Mouse (Mus musculus) liver, embryonic 14.5 days (tissue): ENCODE results near the gene a. TPM values are rescaled to one million over a fixed set of nuclear protein-coding genes. Genes with fewer than 3 reads are reported as not detected.

Experiments
- ATAC-seq: fragments of 200-750 bp; cut with Nextera tagmentation; 2 replicates; pipeline ENCODE4 v1.8.0; 2017; ENCODE audit warnings: moderate number of reproducible peaks, mild to moderate bottlenecking, moderate library complexity; ENCODE audit not compliant: insufficient read depth
- DNase-seq, 3 experiments: peaks; one replicate each; pipeline ENCODE4 v3.0.0-alpha.2; 2012 to 2013; ENCODE audit warnings: low read depth in 3 of 3, low spot score in 3 of 3
- H3K27ac ChIP-seq: fragments of 300-500 bp; sonication (generic); 2 replicates; pipeline ENCODE4 v1.5.1; 2014; ENCODE audit warnings: moderate library complexity, mild to moderate bottlenecking, control low read depth, inconsistent platforms
- H3K27me3 ChIP-seq: fragments of 300-500 bp; sonication (generic); 2 replicates; pipeline ENCODE4 v1.6.1; 2014; ENCODE audit warnings: mild to moderate bottlenecking, low read length, moderate library complexity; ENCODE audit not compliant: control insufficient read depth, insufficient read depth
- H3K36me3 ChIP-seq: fragments of 300-500 bp; sonication (generic); replicated peaks from 2 replicates; pipeline ENCODE4 v1.6.1; 2014; ENCODE audit warnings: low read depth; ENCODE audit not compliant: control insufficient read depth, insufficient read depth
- H3K4me1 ChIP-seq, 2 experiments: fragments of 200-500 bp in 1 of 2; fragments of 300-500 bp in 1 of 2; sonication (generic) in 1 of 2; replicated peaks; 2 replicates each; pipeline ENCODE4 v1.6.1; 2012 to 2014; ENCODE audit warnings: antibody characterized with exemption in 1 of 2, inconsistent platforms in 1 of 2, low read length in 1 of 2; ENCODE audit not compliant: control insufficient read depth in 2 of 2, insufficient read depth in 2 of 2
- H3K4me2 ChIP-seq: fragments of 300-500 bp; sonication (generic); 2 replicates; pipeline ENCODE4 v1.6.1; 2014; ENCODE audit warnings: low read depth, mild to moderate bottlenecking, control low read depth, moderate library complexity
- H3K4me3 ChIP-seq, 2 experiments: fragments of 200-500 bp in 1 of 2; fragments of 300-500 bp in 1 of 2; sonication (generic) in 1 of 2; 2 replicates each; pipeline ENCODE4 v1.5.1; 2012 to 2014; ENCODE audit warnings: low read depth in 2 of 2, low read length in 2 of 2, mild to moderate bottlenecking in 2 of 2, control low read depth in 1 of 2, inconsistent platforms in 1 of 2, moderate library complexity in 1 of 2; ENCODE audit not compliant: insufficient read depth in 1 of 2
- H3K9ac ChIP-seq: fragments of 300-500 bp; sonication (generic); replicated peaks from 2 replicates; pipeline ENCODE4 v1.6.1; 2014; ENCODE audit warnings: mild to moderate bottlenecking, control low read depth, moderate library complexity
- H3K9me3 ChIP-seq: fragments of 300-500 bp; sonication (generic); 2 replicates; pipeline ENCODE4 v1.6.1; 2016; ENCODE audit warnings: low read length, mixed read lengths; ENCODE audit not compliant: control insufficient read depth
- CTCF ChIP-seq: IDR thresholded peaks from 2 replicates; pipeline ENCODE4 v1.5.1; 2016; ENCODE audit warnings: antibody characterized with exemption, low read depth, control low read depth
- EP300 ChIP-seq: IDR thresholded peaks from 2 replicates; pipeline ENCODE4 v1.6.1; 2016; ENCODE audit warnings: antibody characterized with exemption, low read depth
- WGBS: fragments of 180-500 bp; shearing (Covaris S2); extraction: QIAGEN DNeasy Blood & Tissue Kit; methylation state at CpG from one replicate; pipeline ENCODE4 v1.1.7; 2014; ENCODE audit not compliant: insufficient replicate concordance; 5-methylcytosine and 5-hydroxymethylcytosine counted together
- polyA plus RNA-seq, 2 experiments: library from polyadenylated mRNA; depleted of rRNA in 1 of 2; stranded (reverse) in 1 of 2; unstranded in 1 of 2; fragments of >200 nt; fragmentation: Nextera tagmentation in 1 of 2; extraction: Ambion mirVana in 1 of 2; gene quantifications; 2 replicates each; pipeline versions ENCODE4 v1.2.1 to v1.2.3; 2012 to 2014

a gene
- polyA plus RNA-seq, 2 experiments = 0.25 to 0.36 TPM

- no peaks in the 10 kb centered on the region for H3K4me1 ChIP-seq
- no peak overlapping the region for H3K4me3 ChIP-seq
- H3K9me3 ChIP-seq = no peaks in the 10 kb centered on the region
- H3K27me3 ChIP-seq = no peaks in the 10 kb centered on the region
- ATAC-seq (no peak), DNase-seq (no peak)
- 56% methylated on average over 18 of the region's 18 CpGs for WGBS
- H3K4me2 ChIP-seq = no peak overlapping the region
- H3K36me3 ChIP-seq = no peaks in the 10 kb centered on the region
- TF ChIP-seq EP300 (no peak), CTCF (no peak)
- H3K27ac ChIP-seq = no peak overlapping the region
- no peak overlapping the region for H3K9ac ChIP-seq
Observed at GRCm38 (mm10) chr2:154971919-154972692, 180.9 kb downstream of the a start.

- H3K27me3 ChIP-seq = no peaks in the 10 kb centered on the region
- TF ChIP-seq CTCF (no peak), EP300 (no peak)
- DNase-seq (no peak), ATAC-seq (no peak)
- H3K27ac ChIP-seq = no peak overlapping the region
- no peak overlapping the region for H3K4me3 ChIP-seq
- H3K4me2 ChIP-seq = no peak overlapping the region
- no peaks in the 10 kb centered on the region for H3K4me1 ChIP-seq
- no peaks in the 10 kb centered on the region for H3K9me3 ChIP-seq
- H3K9ac ChIP-seq = no peak overlapping the region
- H3K36me3 ChIP-seq = no peaks in the 10 kb centered on the region
- WGBS = 68% methylated on average over 5 of the region's 5 CpGs
Observed at GRCm38 (mm10) chr2:154972981-154973380, 181.8 kb downstream of the a start.

DNA sequence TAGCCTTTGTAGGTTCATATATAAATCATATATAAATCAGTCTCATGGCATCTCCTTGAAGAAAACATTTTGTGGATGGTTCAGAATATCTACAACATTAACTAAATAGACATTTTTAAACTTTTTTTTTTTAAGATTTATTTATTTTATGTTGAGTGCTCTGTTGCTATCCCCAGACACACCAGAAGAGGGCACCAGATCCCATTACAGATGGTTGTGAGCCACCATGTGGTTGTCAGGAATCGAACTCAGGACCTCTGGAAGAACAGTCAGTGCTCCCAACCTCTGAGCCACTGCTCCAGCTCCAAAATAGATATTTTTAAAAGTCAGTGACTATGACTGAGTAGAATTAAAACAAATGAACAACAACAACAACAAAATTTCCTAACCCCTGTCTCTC is 195.4 kb downstream of the a start:
- Histone ChIP-seq H3K27me3 (no peaks in the 10 kb centered on the region), H3K4me2 (no peak overlapping the region), H3K27ac (no peak overlapping the region), H3K36me3 (no peaks in the 10 kb centered on the region), H3K4me1 (no peaks in the 10 kb centered on the region; a peak in 1 of 4 replicates), H3K4me3 (no peak overlapping the region), H3K9ac (no peak overlapping the region), H3K9me3 (no peaks in the 10 kb centered on the region)
- DNase-seq = no peak
- ATAC-seq = no peak
- WGBS = 24% methylated on average over 1 of the region's 1 CpGs
- TF ChIP-seq CTCF = peak; percentile 34
- TF ChIP-seq EP300 = no peak

DNA sequence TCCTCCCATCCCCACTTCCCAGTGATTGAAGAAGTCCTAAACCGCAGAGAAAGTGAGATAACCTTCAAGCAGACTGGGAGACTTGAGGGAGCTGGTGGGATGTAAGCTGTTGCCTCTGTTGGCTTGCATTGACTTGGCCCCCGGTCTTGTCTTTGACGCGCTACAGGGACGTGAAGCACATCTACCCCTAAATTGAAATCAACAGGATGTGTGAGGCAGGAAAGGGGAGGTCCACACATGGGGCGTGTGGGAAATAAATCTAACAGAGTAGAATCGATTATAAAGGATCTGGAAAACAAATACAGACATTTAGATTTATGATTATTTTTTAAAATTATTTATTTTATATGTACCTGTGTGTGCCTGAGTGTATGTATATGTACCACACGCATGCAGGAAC is 200.2 kb downstream of the a start:
- Histone ChIP-seq H3K27me3 (no peaks in the 10 kb centered on the region), H3K36me3 (no peaks in the 10 kb centered on the region), H3K9ac (no peak overlapping the region), H3K9me3 (no peaks in the 10 kb centered on the region), H3K4me3 (no peak overlapping the region), H3K4me1 (no peaks in the 10 kb centered on the region; a peak in 1 of 4 replicates), H3K4me2 (no peak overlapping the region), H3K27ac (no peak overlapping the region)
- no peak for TF ChIP-seq CTCF
- TF ChIP-seq EP300 = no peak
- WGBS = 31% methylated on average over 8 of the region's 8 CpGs
- no peak for ATAC-seq
- DNase-seq = no peak

DNA sequence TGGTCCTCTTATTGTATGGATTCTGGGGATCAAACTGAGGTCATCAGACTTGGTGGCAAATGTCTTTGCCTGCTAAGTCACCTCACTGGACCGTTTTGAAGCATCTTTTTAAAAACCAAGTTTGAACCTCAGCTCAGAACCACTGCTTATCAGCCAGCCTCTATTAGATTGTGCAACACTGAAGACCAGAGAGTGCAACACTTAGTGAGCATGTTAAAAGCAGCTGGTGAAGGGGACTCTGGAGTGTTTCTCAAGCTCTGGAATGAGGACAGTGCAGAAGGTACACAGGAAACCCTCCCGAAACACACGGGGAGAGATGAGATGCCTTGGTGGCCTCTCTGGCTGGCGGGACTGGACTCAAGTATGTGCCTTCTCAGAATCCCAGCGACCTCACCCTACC is 200.9 kb downstream of the a start:
- Histone ChIP-seq H3K4me2 (no peak overlapping the region), H3K36me3 (no peaks in the 10 kb centered on the region), H3K4me3 (no peak overlapping the region), H3K4me1 (no peaks in the 10 kb centered on the region; a peak in 1 of 4 replicates), H3K9me3 (no peaks in the 10 kb centered on the region), H3K27me3 (no peaks in the 10 kb centered on the region), H3K9ac (no peak overlapping the region), H3K27ac (no peak overlapping the region)
- ATAC-seq (no peak), DNase-seq (no peak)
- TF ChIP-seq EP300 (no peak), CTCF (no peak)
- WGBS = 50% methylated on average over 5 of the region's 5 CpGs
